24 mouse cellular contexts compared by ENCODE assay signal in the genomic region with DNA sequence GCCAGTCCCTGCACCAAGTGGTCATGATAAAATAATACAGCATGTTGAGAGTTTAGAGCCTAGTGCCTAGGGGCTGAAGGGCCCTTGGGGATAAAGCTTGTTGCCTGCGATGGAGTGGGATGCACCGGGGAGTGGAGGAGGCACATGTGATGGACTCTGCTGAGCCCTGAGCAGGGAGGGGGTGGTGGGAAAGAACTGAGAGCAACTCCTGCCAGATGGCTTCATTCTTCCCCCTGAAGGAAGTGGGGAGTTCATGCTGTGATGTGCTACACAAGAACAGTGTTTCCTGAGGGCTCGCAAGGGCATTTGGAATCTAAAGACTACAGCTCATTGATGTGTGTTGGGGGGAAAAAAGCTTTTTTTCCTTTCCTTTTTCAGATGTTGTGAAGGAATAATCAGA. TPM values are rescaled to one million over a fixed set of nuclear protein-coding genes. Genes with fewer than 3 reads are reported as not detected.
DNase-seq lines count a peak whose midpoint lies in the region; TF ChIP-seq lines count a peak whose summit lies in the region.
"Had no signal": no experiment of that assay in that cellular context is flagged by ENCODE, and none has a peak within 500 bp of the region (broad histone marks: within the 10 kb centered on the region; RNA-seq: fewer than 3 reads in every experiment).

No protein-coding gene starts in this region.

- no peak for TF ChIP-seq CTCF in left cerebral cortex, adult 2 months (IDR thresholded peaks at IDR 0.05)
- TF ChIP-seq CTCF in CH12.LX (conservative IDR thresholded peaks at IDR 0.05 in 1 of 2, IDR thresholded peaks at IDR 0.05 in 1 of 2; ENCODE audit: low read depth in 2 of 2, low read length in 2 of 2), result no peak

- no peak overlapping the region for H3K4me3 ChIP-seq in left cerebral cortex, adult 2 months
- no peak overlapping the region for H3K4me3 ChIP-seq in CH12.LX (replicated peaks in 1 of 3; ENCODE audit: low read depth in 2 of 3, low read length in 2 of 3, poor library complexity in 1 of 3)
- H3K4me3 ChIP-seq: forebrain, embryonic 13.5 days; heart, embryonic 12.5 days; hindbrain, embryonic 13.5 days; kidney, embryonic 15.5 days; liver, embryonic 12.5 days; neural tube, embryonic 13.5 days; stomach, embryonic 15.5 days had no signal

- H3K27me3 ChIP-seq in CH12.LX (replicated peaks), result no peaks in the 10 kb centered on the region
- H3K27me3 ChIP-seq: forebrain, embryonic 13.5 days; heart, embryonic 12.5 days; hindbrain, embryonic 13.5 days; kidney, embryonic 15.5 days; liver, embryonic 12.5 days; neural tube, embryonic 13.5 days; stomach, embryonic 15.5 days had no signal

- no peak for TF ChIP-seq EP300 in CH12.LX (IDR thresholded peaks at IDR 0.05; ENCODE audit: low read length)

- H3K36me3 ChIP-seq in CH12.LX (replicated peaks in 1 of 2; ENCODE audit: control insufficient read depth in 1 of 2, insufficient read depth in 1 of 2, low read length in 1 of 2), result peaks cover 36 to 89% of the 10 kb centered on the region in 2 experiments
- H3K36me3 ChIP-seq: G1E; heart, embryonic 12.5 days; hindbrain, embryonic 13.5 days; kidney, embryonic 15.5 days; liver, embryonic 12.5 days; neural tube, embryonic 13.5 days; stomach, embryonic 15.5 days had no signal

- H3K4me2 ChIP-seq in CH12.LX (ENCODE audit: insufficient read depth, low read depth, poor library complexity, severe bottlenecking), result no peak overlapping the region
- H3K4me2 ChIP-seq: forebrain, embryonic 13.5 days; heart, embryonic 12.5 days; hindbrain, embryonic 13.5 days; kidney, embryonic 15.5 days; liver, embryonic 12.5 days; lung, embryonic 14.5 days; midbrain, embryonic 11.5 days; neural tube, embryonic 13.5 days; stomach, embryonic 15.5 days had no signal

- peak overlapping the region; percentile 29 for H3K27ac ChIP-seq in left cerebral cortex, adult 2 months
- peak overlapping the region; percentile 36; the same call in 1 of the 2 replicates for H3K27ac ChIP-seq in CH12.LX (ENCODE audit: insufficient read depth, low read depth)
- H3K27ac ChIP-seq: forebrain, embryonic 13.5 days; hindbrain, embryonic 13.5 days; kidney, embryonic 15.5 days; liver, embryonic 12.5 days; neural tube, embryonic 13.5 days; stomach, embryonic 15.5 days had no signal

- H3K9ac ChIP-seq in CH12.LX (ENCODE audit: insufficient read depth, low read depth), result no peak overlapping the region
- H3K9ac ChIP-seq: forebrain, embryonic 13.5 days; heart, embryonic 12.5 days; hindbrain, embryonic 13.5 days; kidney, embryonic 15.5 days; liver, embryonic 12.5 days; lung, embryonic 14.5 days; neural tube, embryonic 13.5 days; stomach, embryonic 15.5 days had no signal

- intact Hi-C loops in left cerebral cortex, adult 2 months (cut with DNase I), result loop anchor here (5.0 kb wide), 1 partner anchor 46 kb away; no protein-coding TSS in a partner anchor
- intact Hi-C loops in gastrocnemius, postnatal 36 days (cut with DNase I), result no loop called here

- no peak for TF ChIP-seq POLR2A in CH12.LX (IDR thresholded peaks at IDR 0.05; ENCODE audit: low read depth, low read length)

- peak; percentile 79 for DNase-seq in cerebellum, adult 11-12 months
- no peak for DNase-seq in cerebellum, postnatal 4 days (ENCODE audit: low spot score in 2 of 2)
- no peak for DNase-seq in left cerebral cortex, adult 2 months (ENCODE audit: extremely low spot score in 1 of 2, low spot score in 2 of 2)
- DNase-seq in left cerebral cortex, adult 11 months (ENCODE audit: low spot score), result no peak
- DNase-seq in CH12.LX (ENCODE audit: extremely low read depth), result no peak
- DNase-seq in cerebellum, adult 9-10 months, result peak; percentile 82
- DNase-seq in gastrocnemius, postnatal 36 days, result no peak
- DNase-seq in kidney, adult 8-10 months, result no peak
- DNase-seq: adrenal gland, postnatal 10 days; heart, postnatal 14 days; layer of hippocampus, postnatal 36 days; lung, embryonic 14.5 days; lung, postnatal 36 days; right cerebral cortex, postnatal 25 days; thymus, adult 2 months had no signal

- dilution Hi-C loops in CH12.LX (cut with MboI; ENCODE audit: extremely low pct_ligation_motif_present, extremely low pct_unique_long_range_greater_than_20kb, low sequenced_read_pairs), result no loop called here

- H3K4me1 ChIP-seq in CH12.LX (ENCODE audit: control insufficient read depth in 1 of 2, insufficient read depth in 2 of 2), result peaks cover 17 to 96% of the 10 kb centered on the region in 2 experiments
- H3K4me1 ChIP-seq: kidney, embryonic 15.5 days; liver, embryonic 12.5 days; neural tube, embryonic 13.5 days; stomach, embryonic 15.5 days had no signal

- peaks cover 88% of the 10 kb centered on the region for H3K79me2 ChIP-seq in CH12.LX (replicated peaks; ENCODE audit: control insufficient read depth, extremely low read depth, insufficient read depth, poor library complexity, severe bottlenecking)

- H3K9me3 ChIP-seq in CH12.LX (replicated peaks; ENCODE audit: low read length), result no peaks in the 10 kb centered on the region
- H3K9me3 ChIP-seq: forebrain, embryonic 13.5 days; heart, embryonic 12.5 days; hindbrain, embryonic 13.5 days; kidney, embryonic 15.5 days; liver, embryonic 12.5 days; neural tube, embryonic 13.5 days; stomach, embryonic 15.5 days had no signal

- TF ChIP-seq RAD21 in CH12.LX (IDR thresholded peaks at IDR 0.05; ENCODE audit: low read depth, low read length), result no peak

- in situ Hi-C loops in CH12.LX (cut with MboI; ENCODE audit: low pct_ligation_motif_present, low pct_unique_long_range_greater_than_20kb, low sequenced_read_pairs), result no loop called here

TF ChIP-seq in CH12.LX, 34 proteins besides CTCF, POLR2A, EP300 and RAD21:
- no peak for TF ChIP-seq UBTF (IDR thresholded peaks at IDR 0.05; ENCODE audit: low read depth, low read length)
- no peak for TF ChIP-seq NRF1 (IDR thresholded peaks at IDR 0.05; ENCODE audit: low read depth, low read length)
- no peak for TF ChIP-seq SMC3 (IDR thresholded peaks at IDR 0.05; ENCODE audit: low read depth, low read length)

RNA-seq across cellular contexts. Expression of a gene that starts 49.5 kb away (rescaled TPM):
- 100 to 1,000 TPM; 964 to 986 TPM for total RNA-seq in left cerebral cortex, adult 2 months (2021)
- total RNA-seq in CH12.LX (2012; rRNA removed) (270 and 337 TPM in 2 replicates), CH12.LX (2014; rRNA removed) (289 and 323 TPM in 2 replicates)
- polyA plus RNA-seq in CH12.LX (2012; ENCODE audit: insufficient read length, low read depth), result 381 and 463 TPM in 2 replicates
- 1 to 10 TPM; 1.4 to 1.8 TPM for total RNA-seq in gastrocnemius, postnatal 36 days (2021)
- polyA plus RNA-seq: G1E had no signal

Comparison
In these comparisons a context has a peak if more than half of its experiments do, and no peak if none do; other contexts are left out.
1. DNase-seq: peak in cerebellum, adult 11-12 months (single experiment) and cerebellum, adult 9-10 months (single experiment); none in cerebellum, postnatal 4 days (0 of 2), left cerebral cortex, adult 2 months (0 of 2), left cerebral cortex, adult 11 months (single experiment), CH12.LX (single experiment), gastrocnemius, postnatal 36 days (0 of 2) and kidney, adult 8-10 months (0 of 2).
2. RNA of a gene that starts 49.5 kb away (total RNA-seq): 964 to 986 TPM in left cerebral cortex, adult 2 months and 270 to 337 TPM in CH12.LX; 1.4 to 1.8 TPM in gastrocnemius, postnatal 36 days; every median in the first group is over 10 times any median in the second.